Mouse (Mus musculus) adrenal gland, adult 10 weeks (tissue): ENCODE measurements around the gene Timm8a1. TPM values are rescaled to one million over a fixed set of nuclear protein-coding genes. Genes with fewer than 3 reads are reported as not detected.

Source experiments
- polyA plus RNA-seq: library from polyadenylated mRNA; stranded (reverse); fragments of 350-450 nt; fragmentation: Illumina TruSeq; extraction: RNeasy Lipid Tissue Mini Kit (QIAGEN cat#74804); gene quantifications from one replicate; pipeline ENCODE4 v1.2.3, GENCODE M21; 2014; ENCODE audit warnings: low read depth, low replicate concordance

Gene Timm8a1
- 147 TPM for polyA plus RNA-seq

GRCm38 (mm10) chrX:134541145-134541954 lies at the start of gene Timm8a1:
Gene Timm8a1, minus strand, starts transcription at chrX:134541865.

DNA sequence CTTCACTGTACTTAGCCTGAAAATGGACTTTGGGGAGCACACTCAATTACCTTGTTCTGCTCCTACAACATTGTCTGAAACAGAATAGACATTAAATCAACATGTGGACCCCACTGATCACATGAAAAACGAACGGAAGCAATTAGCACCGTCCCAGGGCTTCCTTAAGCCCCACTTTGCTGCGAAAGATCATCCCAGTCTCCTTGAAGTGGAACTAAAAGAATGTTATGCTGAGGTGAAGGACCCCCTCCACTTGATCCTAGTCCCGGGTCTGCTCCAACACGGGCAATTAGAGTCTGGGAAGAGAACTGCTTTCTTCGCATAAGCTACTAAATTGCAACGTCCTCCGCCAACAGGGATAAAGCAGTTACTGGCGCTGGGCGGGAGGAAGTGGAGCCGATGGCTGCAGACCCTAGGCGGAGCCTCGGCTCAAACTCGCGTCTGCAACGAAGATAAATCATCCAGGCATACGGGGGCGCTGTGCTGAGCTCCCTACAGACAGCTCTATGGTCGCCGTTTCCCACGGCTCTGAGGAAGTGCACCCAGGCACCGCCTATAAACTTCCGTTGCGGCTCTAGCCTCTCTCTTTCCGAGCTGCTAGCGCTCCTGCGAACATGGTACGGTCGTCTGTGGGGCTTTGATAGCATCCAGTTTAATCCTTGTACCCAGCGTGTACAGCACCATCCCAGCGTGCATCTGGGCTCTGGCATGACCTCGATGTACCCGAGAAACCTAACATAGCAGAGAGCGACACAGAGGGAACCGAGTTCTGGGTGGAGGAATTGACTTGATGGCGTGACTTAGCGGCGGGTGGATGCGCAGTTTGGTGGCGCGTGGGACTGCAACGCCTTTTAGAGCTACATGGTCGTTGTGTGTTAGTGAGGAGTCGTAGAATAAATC lies 43.7 kb upstream of the Timm8a1 start, which contains the start of gene Rpl36a:
Gene Rpl36a (plus strand): TSS at position 552 of the 900 bp plus-strand sequence.

GRCm38 (mm10) chrX:134582888-134583669 lies 41.4 kb upstream of the Timm8a1 start, which contains the start of gene Btk:
Gene Btk, minus strand, starts transcription at chrX:134583570.

Other genes starting within 250 kb of the Timm8a1 start
- gene Tmem35a, start 246.6 kb downstream of the Timm8a1 start, polyA plus RNA-seq, result 1,214 TPM
- gene Cenpi, start 233.8 kb downstream of the Timm8a1 start, polyA plus RNA-seq, result 6.3 TPM
- 0.41 TPM for gene Drp2, start 137.3 kb downstream of the Timm8a1 start, polyA plus RNA-seq
- not detected for gene Taf7l, start 65.4 kb downstream of the Timm8a1 start, polyA plus RNA-seq
- gene Btk, start 41.7 kb upstream of the Timm8a1 start, polyA plus RNA-seq, result 4.1 TPM
- gene Rpl36a, start 43.8 kb upstream of the Timm8a1 start, polyA plus RNA-seq, result 438 TPM
- 16.2 TPM for gene Gla, start 59.3 kb upstream of the Timm8a1 start, polyA plus RNA-seq
- gene Hnrnph2, start 59.3 kb upstream of the Timm8a1 start, polyA plus RNA-seq, result 277 TPM
- gene Armcx4, start 144.7 kb upstream of the Timm8a1 start, polyA plus RNA-seq, result 17.9 TPM
- 56.6 TPM for gene Armcx1, start 176.1 kb upstream of the Timm8a1 start, polyA plus RNA-seq
- gene Armcx6, start 209.6 kb upstream of the Timm8a1 start, polyA plus RNA-seq, result 10.7 TPM
- gene Armcx3, start 214.7 kb upstream of the Timm8a1 start, polyA plus RNA-seq, result 128 TPM